Mouse (Mus musculus) G1E (cell line): Measurements from ENCODE around the gene Hectd2. TPM values are rescaled to one million over a fixed set of nuclear protein-coding genes. Genes with fewer than 3 reads are reported as not detected.
A peak's percentile ranks its signal among the peaks of the same experiment; 100 is the strongest.

Source experiments
- ATAC-seq: 2 replicates; pipeline ENCODE4 v1.8.0; 2016; ENCODE audit warnings: mild to moderate bottlenecking; ENCODE audit not compliant: insufficient number of reproducible peaks, poor library complexity, low FRiP score, severe bottlenecking; ENCODE audit errors: extremely low read depth
- DNase-seq: peaks from one replicate; pipeline ENCODE4 v3.0.0; 2012; ENCODE audit warnings: low spot score
- H3K27me3 ChIP-seq: 2 replicates; pipeline ENCODE4 v1.6.1; 2012; ENCODE audit warnings: mild to moderate bottlenecking, low read length, inconsistent platforms; ENCODE audit not compliant: insufficient read depth
- H3K36me3 ChIP-seq: replicated peaks from 2 replicates; pipeline ENCODE3; 2012; ENCODE audit warnings: mild to moderate bottlenecking, inconsistent platforms
- H3K4me1 ChIP-seq: 2 replicates; pipeline ENCODE4 v1.6.1; 2012; ENCODE audit warnings: low read depth, low read length, inconsistent platforms, mixed read lengths; ENCODE audit not compliant: insufficient read depth
- H3K4me3 ChIP-seq: 2 replicates; pipeline ENCODE4 v1.5.1; 2012; ENCODE audit warnings: low read depth, mild to moderate bottlenecking, inconsistent platforms, low read length, moderate library complexity, mixed read lengths
- H3K9me3 ChIP-seq: replicated peaks from 2 replicates; pipeline ENCODE4 v1.6.1; 2012; ENCODE audit warnings: inconsistent platforms
- CTCF ChIP-seq: IDR thresholded peaks from 2 replicates; pipeline ENCODE4 v1.5.1; 2012; ENCODE audit warnings: low read depth, low read length, inconsistent platforms, mixed read lengths
- GATA1 ChIP-seq: IDR thresholded peaks from 2 replicates; pipeline ENCODE4 v1.6.1; 2012; ENCODE audit warnings: borderline replicate concordance, low read length, inconsistent platforms, mixed read lengths
- GATA2 ChIP-seq: IDR thresholded peaks from 2 replicates; pipeline ENCODE4 v1.6.1; 2012; ENCODE audit warnings: low read depth, low read length, inconsistent platforms, borderline replicate concordance
- POLR2AphosphoS5 ChIP-seq: IDR thresholded peaks from 2 replicates; pipeline ENCODE4 v1.6.1; 2012; ENCODE audit warnings: low read depth, low read length, inconsistent platforms; ENCODE audit not compliant: insufficient replicate concordance
- TAL1 ChIP-seq: conservative IDR thresholded peaks from 2 replicates; pipeline ENCODE4 v1.6.1; 2012; ENCODE audit warnings: low read depth, low read length, inconsistent platforms, mixed read lengths
- polyA plus RNA-seq: library from polyadenylated mRNA; stranded (reverse); fragments of >175 nt; gene quantifications from 2 replicates; pipeline ENCODE4 v1.2.3, GENCODE M21; 2012
- total RNA-seq, 2 experiments: library from RNA; stranded (forward) in 1 of 2; stranded (reverse) in 1 of 2; fragments of 200-1000 nt in 1 of 2; fragments of >200 nt in 1 of 2; fragmentation: Nextera tagmentation in 1 of 2; gene quantifications; 2 replicates each; pipeline ENCODE4 v1.2.3; 2014 to 2017

Gene Hectd2
- total and polyA plus RNA-seq, 3 experiments = 0.05 to 0.75 (median 0.33) TPM

DNA sequence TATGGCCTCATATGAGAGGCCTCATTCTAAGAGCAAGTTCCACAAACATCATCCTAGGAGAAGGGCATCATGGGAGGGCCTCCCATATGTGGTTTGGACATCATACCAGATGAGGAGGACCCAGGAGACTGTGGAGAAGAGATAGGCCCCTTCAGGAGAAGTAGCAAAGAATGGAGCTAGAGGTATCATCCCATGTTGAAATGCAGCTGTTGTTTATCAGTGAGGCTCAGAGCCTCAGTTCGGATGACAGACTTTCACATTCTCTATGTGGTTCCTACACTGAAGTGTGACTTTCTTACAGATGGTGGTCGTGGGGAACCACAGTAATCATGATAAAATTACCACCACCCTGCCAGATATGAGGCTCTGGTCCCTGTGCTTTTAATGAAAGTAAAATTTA is 55.9 kb downstream of the Hectd2 start:
- TF ChIP-seq CTCF (no peak), GATA1 (no peak), GATA2 (no peak), TAL1 (0 out of 2 replicates have a peak, but pooled peaks have one; percentile 21), POLR2AphosphoS5 (no peak)

DNA sequence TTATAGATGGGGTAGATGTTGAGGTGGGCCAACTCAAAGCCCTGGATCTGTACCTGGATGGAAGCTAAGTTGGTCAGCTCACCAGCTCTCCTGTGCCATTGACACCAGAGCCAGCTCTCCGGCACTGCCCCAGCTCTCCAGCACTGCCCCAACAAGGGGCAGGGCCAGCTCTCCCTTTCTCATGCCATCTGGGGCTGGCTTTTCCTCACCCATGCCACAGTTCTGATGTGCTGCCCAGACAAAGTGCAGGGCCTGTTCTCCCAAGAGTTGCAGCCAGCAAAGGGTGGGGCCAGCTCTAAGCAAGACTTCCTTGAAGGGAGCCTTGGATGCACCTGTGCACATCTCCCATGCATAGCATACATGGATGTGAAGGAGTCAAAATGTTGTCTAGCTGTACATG is 71.5 kb downstream of the Hectd2 start:
- no peaks in the 10 kb centered on the region for H3K9me3 ChIP-seq
- no peaks in the 10 kb centered on the region for H3K4me1 ChIP-seq
- TF ChIP-seq TAL1 (no peak), GATA1 (no peak), GATA2 (no peak), POLR2AphosphoS5 (no peak), CTCF (no peak)
- H3K27me3 ChIP-seq = peaks cover 9% of the 10 kb centered on the region
- no peak overlapping the region for H3K4me3 ChIP-seq
- ATAC-seq = no peak
- DNase-seq = no peak
- H3K36me3 ChIP-seq = no peaks in the 10 kb centered on the region

More for the DNA sequence above, 55.9 kb downstream of the Hectd2 start:
- H3K27me3 ChIP-seq = no peaks in the 10 kb centered on the region
- ATAC-seq (no peak), DNase-seq (no peak)
- no peaks in the 10 kb centered on the region for H3K36me3 ChIP-seq
- no peaks in the 10 kb centered on the region for H3K9me3 ChIP-seq
- H3K4me3 ChIP-seq = no peak overlapping the region
- 0 out of 2 replicates have a peak, but pooled peaks cover 5% of the 10 kb centered on the region for H3K4me1 ChIP-seq

DNA sequence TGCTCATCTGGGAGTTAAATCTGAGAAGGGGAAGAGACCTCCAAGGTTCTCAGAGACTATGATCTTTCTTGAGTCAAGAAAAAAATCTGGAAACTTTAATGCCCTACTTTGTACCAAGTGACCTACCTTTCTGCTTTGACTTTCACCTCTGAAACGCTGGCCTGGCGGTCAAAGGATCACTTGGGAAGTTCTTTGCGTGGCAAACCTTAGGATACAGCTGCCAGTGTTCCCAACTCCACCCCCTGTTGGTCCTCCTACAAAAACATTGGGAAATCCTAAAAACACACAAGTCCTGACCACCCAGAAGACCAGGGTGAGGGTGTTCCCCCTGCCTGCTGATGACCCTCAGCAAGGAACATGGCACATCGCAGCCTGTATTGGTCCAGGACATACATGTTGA is 72.4 kb downstream of the Hectd2 start:
- TF ChIP-seq CTCF = no peak
- TF ChIP-seq GATA2 = no peak
- no peak for TF ChIP-seq POLR2AphosphoS5
- no peak for TF ChIP-seq GATA1
- ATAC-seq (no peak), DNase-seq (no peak)
- Histone ChIP-seq H3K4me1 (no peaks in the 10 kb centered on the region), H3K4me3 (no peak overlapping the region), H3K27me3 (peaks cover 11% of the 10 kb centered on the region), H3K36me3 (no peaks in the 10 kb centered on the region), H3K9me3 (no peaks in the 10 kb centered on the region)

DNA sequence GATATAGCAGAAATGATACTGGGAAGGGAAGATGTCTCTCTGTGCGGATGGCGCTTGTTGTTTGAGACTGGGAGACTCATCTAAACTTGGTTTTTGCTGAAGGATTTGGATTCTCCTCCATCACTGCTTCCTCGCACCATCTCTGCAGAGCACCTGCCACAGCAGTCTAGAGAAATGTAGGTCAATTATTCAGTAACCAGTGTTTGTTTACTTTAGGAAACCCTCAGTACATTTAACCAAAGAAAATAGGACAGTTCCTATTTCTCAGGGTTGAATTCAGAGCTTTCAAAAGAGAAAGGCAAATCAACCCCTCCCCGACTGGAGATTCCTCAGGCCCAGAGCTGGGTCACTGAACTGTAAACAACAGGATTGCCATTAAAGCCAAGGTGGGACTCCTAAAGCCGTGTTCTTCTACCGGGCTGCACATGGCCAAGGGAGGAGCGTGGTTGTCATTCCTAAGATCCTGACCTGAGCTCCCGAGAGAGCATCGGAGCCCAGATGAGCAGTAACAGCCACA is 75.0 kb downstream of the Hectd2 start:
- DNase-seq (no peak), ATAC-seq (no peak)
- TF ChIP-seq CTCF (no peak), POLR2AphosphoS5 (no peak), GATA2 (no peak), GATA1 (no peak), TAL1 (no peak)
- Histone ChIP-seq H3K36me3 (no peaks in the 10 kb centered on the region), H3K4me3 (no peak overlapping the region), H3K27me3 (peaks cover 11% of the 10 kb centered on the region), H3K9me3 (no peaks in the 10 kb centered on the region), H3K4me1 (no peaks in the 10 kb centered on the region)

DNA sequence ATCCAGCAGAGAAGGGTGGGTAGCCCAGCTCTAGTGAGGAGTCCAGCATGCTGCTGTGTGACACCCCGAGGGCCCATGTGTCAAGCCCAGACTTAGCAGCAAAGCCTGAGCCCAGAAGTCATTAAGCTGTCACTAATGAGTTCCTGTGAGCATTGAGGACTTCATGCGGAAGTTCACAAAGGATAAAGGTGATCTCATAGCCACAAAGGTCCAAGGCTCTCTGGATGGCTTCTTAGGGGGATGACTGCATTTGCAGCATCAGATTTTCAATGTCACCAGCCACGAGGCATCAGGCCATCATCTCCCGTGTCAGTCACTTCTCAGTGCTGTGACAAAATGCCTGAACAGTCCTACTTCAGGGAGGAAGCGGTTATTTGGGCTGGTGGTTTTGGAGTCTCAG is 75.9 kb downstream of the Hectd2 start:
- TF ChIP-seq POLR2AphosphoS5 (no peak), GATA1 (no peak), GATA2 (no peak), TAL1 (no peak), CTCF (no peak)
- H3K27me3 ChIP-seq = peaks cover 14% of the 10 kb centered on the region
- no peak overlapping the region for H3K4me3 ChIP-seq
- ATAC-seq (no peak), DNase-seq (no peak)
- H3K4me1 ChIP-seq = no peaks in the 10 kb centered on the region
- H3K9me3 ChIP-seq = no peaks in the 10 kb centered on the region
- no peaks in the 10 kb centered on the region for H3K36me3 ChIP-seq

DNA sequence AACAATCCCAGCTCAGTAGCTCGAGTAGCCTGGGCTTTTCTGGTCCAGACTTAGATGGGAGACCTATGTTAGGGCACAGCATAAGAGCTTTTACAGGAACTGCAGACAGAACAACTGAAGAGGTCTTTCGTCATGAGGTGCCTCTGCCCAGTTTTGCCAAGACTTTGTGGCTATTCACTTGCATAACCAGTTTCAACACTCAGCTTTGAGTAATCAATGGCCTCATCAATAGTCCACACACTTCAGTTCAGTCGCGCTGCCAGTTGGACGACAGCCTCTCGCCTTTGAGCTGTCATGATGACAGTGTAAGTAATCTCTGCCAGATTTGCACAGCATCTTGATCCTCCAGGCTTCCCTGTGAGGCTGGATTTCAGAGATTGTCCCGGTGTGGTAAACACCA is 80.3 kb downstream of the Hectd2 start:
- DNase-seq = no peak
- TF ChIP-seq CTCF = no peak
- H3K4me1 ChIP-seq = no peaks in the 10 kb centered on the region
- ATAC-seq = no peak
- no peak overlapping the region for H3K4me3 ChIP-seq
- H3K9me3 ChIP-seq = no peaks in the 10 kb centered on the region
- no peaks in the 10 kb centered on the region for H3K36me3 ChIP-seq
- H3K27me3 ChIP-seq = peaks cover 11% of the 10 kb centered on the region

DNA sequence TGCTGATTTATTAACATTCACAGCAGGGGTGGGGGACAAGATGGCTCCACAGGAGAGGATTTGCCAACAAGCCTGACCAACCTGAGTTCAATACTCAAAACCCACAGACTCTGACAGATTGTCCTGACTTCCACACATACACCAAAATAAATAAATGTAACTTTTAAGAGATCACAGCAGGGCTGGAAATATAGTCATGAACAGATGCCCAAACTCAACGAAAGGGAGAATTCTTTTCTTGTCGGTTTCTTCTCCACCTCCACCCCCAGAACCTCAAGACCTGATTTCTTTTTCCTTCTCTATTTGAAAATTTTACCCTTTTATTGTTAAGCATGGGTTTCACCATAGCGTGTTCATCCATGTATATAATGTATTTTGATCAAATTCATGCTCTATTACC is 82.8 kb downstream of the Hectd2 start:
- no peaks in the 10 kb centered on the region for H3K4me1 ChIP-seq
- ATAC-seq (no peak), DNase-seq (no peak)
- no peaks in the 10 kb centered on the region for H3K36me3 ChIP-seq
- no peak overlapping the region for H3K4me3 ChIP-seq
- H3K9me3 ChIP-seq = no peaks in the 10 kb centered on the region
- TF ChIP-seq CTCF (no peak), POLR2AphosphoS5 (no peak), GATA1 (no peak), TAL1 (no peak), GATA2 (no peak)
- peaks cover 8% of the 10 kb centered on the region; the same call in 1 of the 2 replicates for H3K27me3 ChIP-seq
